Mouse (Mus musculus) kidney, adult 2 months (tissue): ENCODE results near the gene Igsf6.

Experiments used
- CTCF ChIP-seq: fragments of 200-500 bp; conservative IDR thresholded peaks from 2 replicates; pipeline ENCODE4 v1.5.1; 2011; ENCODE audit warnings: low read depth, mild to moderate bottlenecking, control low read depth, low read length, moderate library complexity, mixed read lengths; ENCODE audit not compliant: insufficient read depth, insufficient read length
- POLR2A ChIP-seq: fragments of 200-500 bp; IDR thresholded peaks from one replicate; pipeline ENCODE4 v1.6.1; 2011; ENCODE audit warnings: low read depth, low read length, control low read depth

GRCm38 (mm10) chr7:121041989-121042388 lies 32.4 kb downstream of the Igsf6 start:
- TF ChIP-seq CTCF (no peak), POLR2A (no peak)
